Mouse (Mus musculus): ENCODE results near the gene Pik3ap1.

DNA sequence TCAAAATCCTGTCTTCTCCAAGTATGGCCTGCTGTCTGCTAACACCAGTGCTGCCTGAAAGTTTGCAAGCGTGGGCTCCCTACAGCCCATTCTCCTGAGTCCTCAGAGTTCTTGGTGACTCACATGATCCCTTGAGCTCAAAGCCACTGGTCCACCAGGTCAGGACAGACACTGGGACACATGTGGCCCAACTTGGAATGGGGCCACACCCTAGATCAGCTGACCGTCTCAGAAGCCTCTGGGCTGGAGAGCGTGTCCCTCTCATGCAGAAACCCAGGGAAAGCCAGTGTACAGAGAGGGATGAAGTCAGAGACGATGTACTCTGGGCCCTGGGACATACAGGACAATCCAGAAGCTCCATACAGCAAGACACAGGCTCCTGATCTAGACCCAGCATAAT lies 102.7 kb downstream of the Pik3ap1 start:
- TF ChIP-seq POLR2A (IDR thresholded peaks at IDR 0.05; ENCODE audit: borderline replicate concordance, low read depth, low read length) (no peak), CTCF (IDR thresholded peaks at IDR 0.05; ENCODE audit: low read depth, low read length) (no peak)

All from bone marrow macrophage, adult 2 months (primary cell).